Mouse (Mus musculus): Measurements from ENCODE around the gene Polr2e.

Gene Polr2e

GRCm38 (mm10) chr10:79997034-79997760 lies 42.4 kb downstream of the Polr2e start:
- Histone ChIP-seq H3K36me3 (ENCODE audit: insufficient read depth, low read length) (peaks cover 45% of the 10 kb centered on the region), H3K9me3 (ENCODE audit: low read length) (no peaks in the 10 kb centered on the region), H3K4me1 (replicated peaks; ENCODE audit: low read depth, low read length) (peaks cover 60% of the 10 kb centered on the region), H3K27me3 (ENCODE audit: insufficient read depth, low read length) (peaks cover 13% of the 10 kb centered on the region), H3K4me3 (replicated peaks; ENCODE audit: low read length) (peak overlapping the region; percentile 83)
- TF ChIP-seq NANOG (IDR thresholded peaks at IDR 0.05; ENCODE audit: borderline replicate concordance, low read length) (no peak), CTCF (conservative IDR thresholded peaks at IDR 0.05; ENCODE audit: low read length) (no peak), POU5F1 (IDR thresholded peaks at IDR 0.05; ENCODE audit: borderline replicate concordance, low read length) (no peak)

GRCm38 (mm10) chr10:79996272-79997033 lies 43.1 kb downstream of the Polr2e start, which contains the start of gene Abca7:
Gene Abca7, plus strand, starts transcription at chr10:79996494.
- H3K36me3 ChIP-seq (ENCODE audit: insufficient read depth, low read length): peaks cover 52% of the 10 kb centered on the region
- no peak for TF ChIP-seq NANOG (IDR thresholded peaks at IDR 0.05; ENCODE audit: borderline replicate concordance, low read length)
- TF ChIP-seq CTCF (conservative IDR thresholded peaks at IDR 0.05; ENCODE audit: low read length): no peak
- TF ChIP-seq POU5F1 (IDR thresholded peaks at IDR 0.05; ENCODE audit: borderline replicate concordance, low read length): no peak
- H3K27me3 ChIP-seq (ENCODE audit: insufficient read depth, low read length): peaks cover 7% of the 10 kb centered on the region
- H3K4me1 ChIP-seq (replicated peaks; ENCODE audit: low read depth, low read length): peaks cover 55% of the 10 kb centered on the region
- H3K9me3 ChIP-seq (ENCODE audit: low read length): peaks cover 5% of the 10 kb centered on the region
- H3K4me3 ChIP-seq (replicated peaks; ENCODE audit: low read length): peak within 1 kb of the TSS; percentile 83

DNA sequence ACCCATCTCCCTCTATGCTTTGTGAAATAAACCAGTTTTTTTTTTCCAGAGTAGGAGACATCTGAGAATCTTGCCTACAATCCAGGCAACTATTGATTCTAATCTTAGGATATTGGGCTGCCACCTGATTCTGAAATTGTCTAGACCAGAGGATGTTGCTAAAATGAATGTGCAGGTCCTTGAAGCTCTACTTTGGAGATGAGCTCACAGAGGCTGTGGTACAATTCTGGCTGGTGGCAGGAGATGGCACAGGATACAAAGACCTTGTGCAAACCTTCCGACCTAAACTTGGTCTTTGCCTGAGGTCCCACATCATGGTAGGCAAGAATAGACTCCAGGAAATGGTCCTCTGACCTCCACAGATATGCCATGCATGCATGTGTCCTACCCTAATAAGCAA lies 44.0 kb downstream of the Polr2e start:
- H3K27me3 ChIP-seq (ENCODE audit: insufficient read depth, low read length): peaks cover 4% of the 10 kb centered on the region
- peaks cover 5% of the 10 kb centered on the region for H3K9me3 ChIP-seq (ENCODE audit: low read length)
- peak overlapping the region; percentile 83 for H3K4me3 ChIP-seq (replicated peaks; ENCODE audit: low read length)
- H3K4me1 ChIP-seq (replicated peaks; ENCODE audit: low read depth, low read length): peaks cover 57% of the 10 kb centered on the region
- peaks cover 57% of the 10 kb centered on the region for H3K36me3 ChIP-seq (ENCODE audit: insufficient read depth, low read length)
- TF ChIP-seq NANOG (IDR thresholded peaks at IDR 0.05; ENCODE audit: borderline replicate concordance, low read length) (no peak), CTCF (conservative IDR thresholded peaks at IDR 0.05; ENCODE audit: low read length) (no peak), POU5F1 (IDR thresholded peaks at IDR 0.05; ENCODE audit: borderline replicate concordance, low read length) (no peak)

- no peak overlapping the region for H3K4me3 ChIP-seq (replicated peaks; ENCODE audit: low read length)
- no peak; the same call in 1 of the 2 replicates for TF ChIP-seq POU5F1 (IDR thresholded peaks at IDR 0.05; ENCODE audit: borderline replicate concordance, low read length)
- no peak for TF ChIP-seq CTCF (conservative IDR thresholded peaks at IDR 0.05; ENCODE audit: low read length)
- no peak for TF ChIP-seq NANOG (IDR thresholded peaks at IDR 0.05; ENCODE audit: borderline replicate concordance, low read length)
- peaks cover 11% of the 10 kb centered on the region for H3K27me3 ChIP-seq (ENCODE audit: insufficient read depth, low read length)
- H3K9me3 ChIP-seq (ENCODE audit: low read length): peaks cover 5% of the 10 kb centered on the region
- H3K4me1 ChIP-seq (replicated peaks; ENCODE audit: low read depth, low read length): peaks cover 62% of the 10 kb centered on the region
- peaks cover 53% of the 10 kb centered on the region for H3K36me3 ChIP-seq (ENCODE audit: insufficient read depth, low read length)
These were observed 45.0 kb downstream of the Polr2e start for GRCm38 (mm10) chr10:79994397-79995115.

GRCm38 (mm10) chr10:79991548-79991947 lies 48.0 kb downstream of the Polr2e start:
- Histone ChIP-seq H3K36me3 (ENCODE audit: insufficient read depth, low read length) (peaks cover 43% of the 10 kb centered on the region), H3K27me3 (ENCODE audit: insufficient read depth, low read length) (peaks cover 22% of the 10 kb centered on the region), H3K9me3 (ENCODE audit: low read length) (peaks cover 5% of the 10 kb centered on the region), H3K4me3 (replicated peaks; ENCODE audit: low read length) (0 out of 2 replicates have a peak overlapping the region, but pooled peaks have one; percentile 35), H3K4me1 (replicated peaks; ENCODE audit: low read depth, low read length) (peaks cover 66% of the 10 kb centered on the region)
- TF ChIP-seq POU5F1 (IDR thresholded peaks at IDR 0.05; ENCODE audit: borderline replicate concordance, low read length) (no peak), CTCF (conservative IDR thresholded peaks at IDR 0.05; ENCODE audit: low read length) (peak; percentile 86)

DNA sequence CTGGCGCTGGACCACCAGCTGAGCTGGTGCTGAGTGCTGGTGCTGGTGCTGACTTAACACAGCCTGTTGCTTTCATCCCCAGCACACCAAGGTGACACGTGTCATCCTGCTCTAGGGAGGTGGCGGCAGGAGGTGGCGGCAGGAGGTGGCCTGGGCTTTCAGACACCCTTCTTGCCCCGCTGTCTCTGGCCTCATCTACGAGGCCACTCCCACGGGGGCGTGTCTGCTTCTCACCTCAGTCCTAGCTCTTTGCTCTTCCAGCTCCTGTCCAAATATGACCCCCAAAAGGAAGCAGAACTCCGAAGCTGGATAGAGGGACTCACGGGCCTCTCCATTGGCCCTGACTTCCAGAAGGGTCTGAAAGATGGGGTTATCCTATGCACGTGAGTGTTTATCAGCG lies 48.5 kb downstream of the Polr2e start:
- TF ChIP-seq CTCF (conservative IDR thresholded peaks at IDR 0.05; ENCODE audit: low read length) (no peak), POU5F1 (IDR thresholded peaks at IDR 0.05; ENCODE audit: borderline replicate concordance, low read length) (no peak), NANOG (IDR thresholded peaks at IDR 0.05; ENCODE audit: borderline replicate concordance, low read length) (no peak)
- Histone ChIP-seq H3K9me3 (ENCODE audit: low read length) (peaks cover 5% of the 10 kb centered on the region), H3K36me3 (ENCODE audit: insufficient read depth, low read length) (peaks cover 43% of the 10 kb centered on the region), H3K4me1 (replicated peaks; ENCODE audit: low read depth, low read length) (peaks cover 69% of the 10 kb centered on the region), H3K4me3 (replicated peaks; ENCODE audit: low read length) (peak overlapping the region; percentile 35; the same call in 1 of the 2 replicates), H3K27me3 (ENCODE audit: insufficient read depth, low read length) (peaks cover 22% of the 10 kb centered on the region)

GRCm38 (mm10) chr10:79989870-79990269 lies 49.7 kb downstream of the Polr2e start:
- TF ChIP-seq POU5F1 (IDR thresholded peaks at IDR 0.05; ENCODE audit: borderline replicate concordance, low read length) (no peak), CTCF (conservative IDR thresholded peaks at IDR 0.05; ENCODE audit: low read length) (no peak), NANOG (IDR thresholded peaks at IDR 0.05; ENCODE audit: borderline replicate concordance, low read length) (no peak)
- H3K9me3 ChIP-seq (ENCODE audit: low read length): peaks cover 5% of the 10 kb centered on the region
- peak overlapping the region; percentile 86 for H3K4me3 ChIP-seq (replicated peaks; ENCODE audit: low read length)
- peaks cover 68% of the 10 kb centered on the region for H3K4me1 ChIP-seq (replicated peaks; ENCODE audit: low read depth, low read length)
- peaks cover 22% of the 10 kb centered on the region for H3K27me3 ChIP-seq (ENCODE audit: insufficient read depth, low read length)
- peaks cover 39% of the 10 kb centered on the region for H3K36me3 ChIP-seq (ENCODE audit: insufficient read depth, low read length)

GRCm38 (mm10) chr10:79989272-79989786 lies 50.3 kb downstream of the Polr2e start:
- Histone ChIP-seq H3K4me3 (replicated peaks; ENCODE audit: low read length) (peak overlapping the region; percentile 86), H3K4me1 (replicated peaks; ENCODE audit: low read depth, low read length) (peaks cover 63% of the 10 kb centered on the region), H3K27me3 (ENCODE audit: insufficient read depth, low read length) (peaks cover 22% of the 10 kb centered on the region), H3K9me3 (ENCODE audit: low read length) (peaks cover 5% of the 10 kb centered on the region), H3K36me3 (ENCODE audit: insufficient read depth, low read length) (peaks cover 33% of the 10 kb centered on the region)
- no peak for TF ChIP-seq POU5F1 (IDR thresholded peaks at IDR 0.05; ENCODE audit: borderline replicate concordance, low read length)
- TF ChIP-seq NANOG (IDR thresholded peaks at IDR 0.05; ENCODE audit: borderline replicate concordance, low read length): no peak
